Mouse (Mus musculus) embryonic facial prominence, embryonic 11.5 days (tissue): ENCODE measurements around the gene Zfp146. TPM values are rescaled to one million over a fixed set of nuclear protein-coding genes. Genes with fewer than 3 reads are reported as not detected.

Source experiments
- ATAC-seq: fragments of 200-750 bp; cut with Nextera tagmentation; replicated peaks from 2 replicates; pipeline ENCODE4 v1.8.0; 2017; ENCODE audit warnings: low read depth; ENCODE audit not compliant: insufficient number of reproducible peaks, low FRiP score, low TSS enrichment
- DNase-seq: peaks from one replicate; pipeline ENCODE4 v3.0.0-alpha.2; 2015; ENCODE audit warnings: low spot score
- H3K27ac ChIP-seq: fragments of 300-500 bp; sonication (generic); replicated peaks from 2 replicates; pipeline ENCODE4 v1.5.1; 2014; ENCODE audit warnings: mild to moderate bottlenecking, low read depth, low read length, control low read depth
- H3K27me3 ChIP-seq: fragments of 300-500 bp; sonication (generic); 2 replicates; pipeline ENCODE4 v1.6.1; 2014; ENCODE audit warnings: mild to moderate bottlenecking, low read length, moderate library complexity, mixed read lengths; ENCODE audit not compliant: control insufficient read depth, insufficient read depth
- H3K36me3 ChIP-seq: fragments of 300-500 bp; sonication (generic); replicated peaks from 2 replicates; pipeline ENCODE4 v1.6.1; 2014; ENCODE audit warnings: low read depth, mild to moderate bottlenecking, low read length, moderate library complexity, mixed read lengths; ENCODE audit not compliant: control insufficient read depth, insufficient read depth
- H3K4me1 ChIP-seq: fragments of 300-500 bp; sonication (generic); 2 replicates; pipeline ENCODE4 v1.6.1; 2014; ENCODE audit warnings: low read length, mixed read lengths; ENCODE audit not compliant: control insufficient read depth, insufficient read depth
- H3K4me2 ChIP-seq: fragments of 300-500 bp; sonication (generic); 2 replicates; pipeline ENCODE4 v1.6.1; 2014; ENCODE audit warnings: low read depth, mild to moderate bottlenecking, control low read depth, low read length, moderate library complexity
- H3K4me3 ChIP-seq: fragments of 300-500 bp; sonication (generic); 2 replicates; pipeline ENCODE4 v1.5.1; 2014; ENCODE audit warnings: low read depth, low read length, control low read depth
- H3K9ac ChIP-seq: fragments of 300-500 bp; sonication (generic); replicated peaks from 2 replicates; pipeline ENCODE4 v1.6.1; 2014; ENCODE audit warnings: mild to moderate bottlenecking, control low read depth, low read length
- H3K9me3 ChIP-seq: fragments of 300-500 bp; sonication (generic); replicated peaks from 2 replicates; pipeline ENCODE4 v1.6.1; 2016; ENCODE audit warnings: mild to moderate bottlenecking, low read length, inconsistent platforms, mixed read lengths; ENCODE audit not compliant: control insufficient read depth
- WGBS: fragments of 180-500 bp; shearing (Covaris S2); extraction: QIAGEN DNeasy Blood & Tissue Kit; methylation state at CpG from one replicate; pipeline ENCODE4 v1.1.7; 2014; 5-methylcytosine and 5-hydroxymethylcytosine counted together
- polyA plus RNA-seq: library from polyadenylated mRNA; unstranded; fragments of >200 nt; fragmentation: Nextera tagmentation; extraction: Ambion mirVana; gene quantifications from 2 replicates; pipeline ENCODE4 v1.2.1, GENCODE M21; 2014

Gene Zfp146
- polyA plus RNA-seq, 1 experiment from 2014 or later, result 23.0 TPM

DNA sequence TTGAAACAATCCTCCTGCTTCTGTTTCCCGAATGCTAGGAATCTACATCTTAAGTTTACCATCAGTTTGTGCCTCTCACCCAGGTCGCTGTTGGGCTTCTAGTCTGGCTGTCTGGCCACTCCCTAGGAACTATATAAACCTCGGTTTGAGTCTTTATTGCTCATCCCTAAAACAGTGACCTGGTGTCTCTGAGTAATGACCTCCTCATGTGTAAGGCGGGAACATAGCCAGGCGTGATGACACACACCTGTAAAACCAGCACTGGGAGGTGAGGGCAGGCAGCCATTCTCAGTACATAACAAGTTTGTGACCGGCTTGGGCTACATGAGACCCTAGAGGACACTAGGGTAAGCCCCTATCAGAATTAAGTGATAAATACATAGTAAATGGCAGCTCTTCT is 25.9 kb upstream of the Zfp146 start:
- no peak overlapping the region for H3K4me2 ChIP-seq
- no peaks in the 10 kb centered on the region; the same call in 1 of the 2 replicates for H3K36me3 ChIP-seq
- no peak for DNase-seq
- no peak overlapping the region for H3K27ac ChIP-seq
- H3K9ac ChIP-seq, result no peak overlapping the region; the same call in 1 of the 2 replicates
- no peaks in the 10 kb centered on the region for H3K27me3 ChIP-seq
- WGBS, result 67% methylated on average over 6 of the region's 6 CpGs
- no peaks in the 10 kb centered on the region for H3K9me3 ChIP-seq
- H3K4me3 ChIP-seq, result no peak overlapping the region
- peaks cover 3% of the 10 kb centered on the region for H3K4me1 ChIP-seq
- ATAC-seq, result no peak

DNA sequence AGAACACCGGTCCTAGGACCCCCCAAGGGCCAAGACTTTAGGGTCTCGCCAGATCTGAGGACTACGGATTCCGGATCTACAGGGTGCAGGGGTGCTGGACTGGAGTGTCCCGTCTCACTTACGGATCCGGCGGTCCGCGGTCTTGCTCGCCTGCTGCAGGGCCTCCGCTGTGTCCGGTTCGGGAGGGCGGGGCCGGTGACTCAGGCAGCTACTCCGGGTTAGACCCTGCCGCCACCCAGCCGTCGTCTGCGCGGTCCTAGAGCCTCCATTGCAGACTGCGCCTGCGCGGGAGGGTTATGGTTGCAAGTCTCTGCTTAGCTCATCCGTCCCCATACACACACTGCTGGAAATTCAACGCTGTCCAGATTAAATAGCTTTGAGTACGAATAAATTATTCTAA is 25.3 kb upstream of the Zfp146 start:
- Histone ChIP-seq H3K27me3 (no peaks in the 10 kb centered on the region), H3K36me3 (no peaks in the 10 kb centered on the region; the same call in 1 of the 2 replicates), H3K4me1 (peaks cover 3% of the 10 kb centered on the region), H3K4me3 (peak overlapping the region; percentile 68), H3K9ac (peak overlapping the region; percentile 65), H3K9me3 (no peaks in the 10 kb centered on the region), H3K27ac (no peak overlapping the region), H3K4me2 (peak overlapping the region; percentile 77)
- ATAC-seq (peak; percentile 84), DNase-seq (peak; percentile 97)
- 0% methylated on average over 28 of the region's 28 CpGs for WGBS

DNA sequence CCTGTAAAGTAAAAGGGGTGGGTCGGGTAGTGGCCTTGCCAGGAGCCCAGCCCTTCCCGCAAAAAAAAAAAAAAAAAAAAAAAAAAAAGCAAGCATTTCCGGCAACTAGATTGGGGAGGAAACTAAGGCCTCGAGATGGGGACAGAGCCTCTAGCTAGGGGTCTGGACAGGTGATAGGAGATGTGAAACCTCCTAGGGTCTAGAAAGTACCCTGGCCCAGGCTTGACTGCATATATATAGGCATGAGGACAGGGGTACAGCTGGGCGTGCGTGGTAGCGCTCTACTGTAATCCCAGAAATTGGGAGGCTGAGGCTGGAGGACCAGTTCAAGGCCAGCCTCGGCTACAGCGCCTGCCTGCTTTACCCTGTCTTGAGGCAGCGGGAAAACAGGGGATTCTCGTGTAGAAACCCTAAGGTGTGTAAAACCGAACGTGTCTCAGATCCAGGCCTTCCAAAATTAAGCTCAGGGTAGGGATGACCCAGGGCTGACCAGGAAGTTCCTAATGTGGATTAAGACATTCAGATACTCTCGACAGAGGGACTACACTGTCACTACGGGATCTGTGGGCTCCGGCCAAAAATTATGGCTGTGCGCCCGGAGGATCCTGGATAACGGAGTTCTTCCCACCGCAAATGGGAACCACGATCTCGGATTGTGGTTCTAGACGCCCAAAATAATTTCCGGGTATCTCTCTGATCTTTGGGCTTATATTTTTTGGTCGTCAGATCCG is 24.7 kb upstream of the Zfp146 start:
- DNase-seq (peak; percentile 10), ATAC-seq (peak; percentile 9; the same call in 1 of the 2 replicates)
- peak overlapping the region; percentile 44; the same call in 1 of the 2 replicates for H3K27ac ChIP-seq
- H3K9me3 ChIP-seq, result no peaks in the 10 kb centered on the region
- H3K4me3 ChIP-seq, result peak overlapping the region; percentile 68
- H3K36me3 ChIP-seq, result no peaks in the 10 kb centered on the region; the same call in 1 of the 2 replicates
- no peaks in the 10 kb centered on the region for H3K27me3 ChIP-seq
- 1% methylated on average over 26 of the region's 26 CpGs for WGBS
- H3K4me2 ChIP-seq, result peak overlapping the region; percentile 77
- peaks cover 3% of the 10 kb centered on the region for H3K4me1 ChIP-seq
- H3K9ac ChIP-seq, result peak overlapping the region; percentile 65

DNA sequence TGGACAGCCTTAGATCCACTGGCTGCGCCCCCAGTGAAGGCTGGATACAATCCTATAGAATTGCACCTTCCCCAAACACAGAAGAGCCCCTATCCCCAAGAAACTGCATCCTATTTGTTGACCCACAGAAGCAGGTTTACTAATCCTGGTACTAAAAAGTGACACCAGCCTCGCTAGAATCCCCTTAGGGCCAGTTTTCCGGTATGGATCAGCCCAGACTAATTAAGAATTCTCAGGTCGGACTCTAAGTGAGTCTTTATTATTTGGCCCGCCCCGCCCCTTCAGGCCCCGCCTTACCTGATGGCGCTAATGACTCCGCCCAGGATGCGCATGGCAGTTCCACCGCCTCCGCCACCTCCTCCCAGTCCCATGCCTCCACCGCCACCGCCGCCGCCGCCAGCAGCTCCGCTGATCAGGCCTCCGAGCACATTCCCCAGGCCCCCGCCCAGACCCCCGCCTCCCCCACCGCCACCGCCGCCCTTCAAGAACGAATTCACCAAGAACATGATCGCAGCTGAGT is 24.1 kb upstream of the Zfp146 start:
- 2% methylated on average over 26 of the region's 26 CpGs for WGBS
- Histone ChIP-seq H3K36me3 (no peaks in the 10 kb centered on the region; the same call in 1 of the 2 replicates), H3K4me1 (peaks cover 3% of the 10 kb centered on the region), H3K9me3 (no peaks in the 10 kb centered on the region), H3K9ac (peak overlapping the region; percentile 65), H3K27ac (no peak overlapping the region), H3K4me3 (peak overlapping the region; percentile 68), H3K27me3 (no peaks in the 10 kb centered on the region), H3K4me2 (peak overlapping the region; percentile 77)
- peak; percentile 80 for DNase-seq
- peak; percentile 35 for ATAC-seq

DNA sequence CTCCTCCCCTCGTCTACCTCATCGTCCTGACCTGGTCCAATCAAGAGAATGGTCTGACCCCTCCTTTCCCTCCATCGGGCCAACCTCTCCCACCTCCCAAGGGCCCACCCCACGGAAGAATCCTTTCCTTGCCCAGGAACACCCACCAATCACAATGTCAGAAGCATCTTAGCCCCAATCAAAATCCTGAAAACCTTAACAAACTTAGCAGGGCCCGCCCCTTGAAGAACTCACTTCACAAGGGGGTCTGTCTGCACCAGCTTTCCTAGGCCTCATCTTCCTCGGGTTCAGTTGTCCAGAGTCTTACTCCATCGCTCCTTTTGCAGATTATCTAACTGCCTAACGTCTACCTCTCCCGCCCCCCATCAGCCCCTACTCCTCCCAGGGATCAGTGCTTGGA is 23.5 kb upstream of the Zfp146 start:
- Histone ChIP-seq H3K9ac (peak overlapping the region; percentile 65), H3K36me3 (no peaks in the 10 kb centered on the region; the same call in 1 of the 2 replicates), H3K27ac (no peak overlapping the region), H3K4me2 (peak overlapping the region; percentile 77), H3K4me1 (peaks cover 3% of the 10 kb centered on the region), H3K27me3 (no peaks in the 10 kb centered on the region), H3K9me3 (no peaks in the 10 kb centered on the region), H3K4me3 (peak overlapping the region; percentile 68)
- peak; percentile 48 for DNase-seq
- WGBS, result 16% methylated on average over 9 of the region's 9 CpGs
- ATAC-seq, result no peak; the same call in 1 of the 2 replicates

DNA sequence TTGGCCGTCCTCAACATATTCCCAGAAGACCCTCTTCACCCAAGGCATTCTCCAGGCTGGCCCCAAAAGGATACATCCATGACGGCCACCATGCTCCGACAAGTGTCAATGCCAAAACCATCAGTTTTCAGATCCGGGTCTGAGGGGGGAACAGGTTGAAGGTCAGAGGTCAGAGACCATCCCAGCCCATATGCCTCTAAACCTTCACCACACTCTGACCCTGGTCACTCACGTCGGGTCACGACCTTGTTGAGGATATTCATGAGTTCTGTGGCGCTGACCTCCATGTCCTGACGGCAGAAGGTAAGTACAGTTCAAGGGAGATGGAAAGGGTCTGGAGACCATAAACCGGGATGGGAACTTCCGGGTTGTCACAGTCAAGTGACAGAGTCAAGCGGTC is 22.5 kb upstream of the Zfp146 start:
- no peak overlapping the region for H3K9ac ChIP-seq
- peaks cover 7% of the 10 kb centered on the region; the same call in 1 of the 2 replicates for H3K36me3 ChIP-seq
- WGBS, result 87% methylated on average over 12 of the region's 12 CpGs

DNA sequence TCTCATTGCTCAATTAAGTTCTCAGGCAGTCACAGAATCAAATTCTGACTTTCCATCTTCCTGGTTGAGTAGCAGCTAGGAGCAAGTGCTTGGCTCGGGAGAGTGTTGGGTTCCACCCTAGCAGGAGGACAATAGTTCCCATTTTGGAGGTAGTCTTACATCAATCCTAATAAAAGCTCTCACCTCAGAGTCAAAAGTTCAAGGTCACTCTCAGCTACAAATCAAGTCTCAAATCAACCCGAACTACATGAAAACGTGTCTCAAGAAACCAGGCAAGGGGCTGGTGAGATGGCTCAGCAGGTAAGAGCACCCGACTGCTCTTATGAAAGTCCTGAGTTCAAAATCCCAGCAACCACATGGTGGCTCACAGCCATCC is 19.6 kb upstream of the Zfp146 start:
- ATAC-seq (no peak), DNase-seq (no peak)
- Histone ChIP-seq H3K27ac (no peak overlapping the region), H3K4me2 (no peak overlapping the region), H3K36me3 (peaks cover 7% of the 10 kb centered on the region; the same call in 1 of the 2 replicates), H3K9me3 (no peaks in the 10 kb centered on the region), H3K4me3 (no peak overlapping the region), H3K4me1 (peaks cover 5% of the 10 kb centered on the region), H3K27me3 (no peaks in the 10 kb centered on the region), H3K9ac (no peak overlapping the region)
- WGBS, result 86% methylated on average over 4 of the region's 4 CpGs

More for the DNA sequence above, 22.5 kb upstream of the Zfp146 start:
- Histone ChIP-seq H3K4me1 (peaks cover 3% of the 10 kb centered on the region), H3K27me3 (no peaks in the 10 kb centered on the region), H3K9me3 (no peaks in the 10 kb centered on the region), H3K4me3 (no peak overlapping the region), H3K4me2 (no peak overlapping the region), H3K27ac (no peak overlapping the region)
- ATAC-seq (no peak), DNase-seq (no peak)
